Mouse (Mus musculus) kidney, postnatal 36 days (tissue): Measurements from ENCODE around the gene Gm17720.

Source experiments
- DNase-seq, 2 experiments: peaks; one replicate each; pipeline ENCODE4 v3.0.0; 2021 to 2022; ENCODE audit warnings: mixed read lengths in 2 of 2

Gene Gm17720

DNA sequence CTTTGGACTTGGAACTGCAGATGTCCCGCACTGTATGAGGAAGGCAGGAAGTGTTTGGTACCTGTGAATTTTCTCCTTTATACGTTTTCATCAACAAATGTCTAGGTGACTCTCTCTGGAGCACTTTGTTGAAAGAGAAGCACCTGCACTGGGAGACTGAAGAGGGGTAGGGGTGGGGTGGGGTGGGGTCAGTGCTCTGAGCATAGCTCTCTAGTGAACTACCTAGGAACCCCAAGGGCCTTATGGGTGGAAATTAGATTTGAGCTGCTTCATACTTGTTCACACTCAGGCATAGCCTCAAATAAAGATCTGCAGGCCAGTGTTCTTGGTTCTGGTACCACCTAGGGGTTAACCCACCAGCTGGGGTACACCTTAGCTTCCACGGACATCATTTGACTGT lies at the start of gene Gm17720:
TSS of gene Gm17720 (minus strand) at position 101 of the 400 bp plus-strand sequence.
- peak in 1 of 2 experiments; percentile 13 for DNase-seq

DNA sequence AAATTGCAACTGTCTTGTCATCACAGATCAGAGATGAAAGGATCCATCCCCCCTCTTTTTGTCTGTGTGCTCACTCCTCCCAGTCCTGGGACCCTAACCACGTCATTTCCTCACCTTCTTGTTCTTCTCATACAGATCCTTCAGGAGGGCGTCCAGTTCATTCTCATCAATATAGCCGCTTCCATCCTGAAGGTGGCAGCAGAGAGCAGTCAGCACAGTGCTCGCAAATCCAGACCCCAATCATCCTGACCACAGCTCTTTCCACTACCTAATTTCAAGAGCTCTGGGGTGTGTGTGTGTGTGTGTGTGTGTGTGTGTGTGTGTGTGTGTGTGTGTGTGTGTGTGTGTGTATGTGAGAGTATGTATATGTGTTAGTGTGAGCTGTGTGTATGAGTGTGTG lies 43.0 kb upstream of the Gm17720 start:
- DNase-seq, result peak; percentile 39 to 75

DNA sequence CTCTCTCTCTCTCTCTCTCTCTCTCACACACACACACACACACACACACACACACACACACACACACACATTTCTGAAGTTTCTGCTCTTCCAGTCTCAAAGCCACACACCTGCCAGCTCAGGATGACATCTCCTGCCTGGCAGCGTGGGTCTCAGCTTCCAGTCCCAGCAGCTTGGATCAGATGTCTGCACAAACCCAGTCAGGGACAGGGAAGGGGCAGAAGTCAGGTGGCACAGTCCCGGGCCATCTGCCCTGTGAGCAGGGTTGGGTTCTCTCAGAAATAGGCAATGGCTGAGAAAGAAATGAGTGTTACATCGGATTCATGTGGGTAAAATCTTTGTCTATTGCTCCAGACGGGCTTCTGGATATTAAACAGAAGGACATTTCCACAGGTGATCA lies 38.2 kb upstream of the Gm17720 start:
- no peak for DNase-seq

DNA sequence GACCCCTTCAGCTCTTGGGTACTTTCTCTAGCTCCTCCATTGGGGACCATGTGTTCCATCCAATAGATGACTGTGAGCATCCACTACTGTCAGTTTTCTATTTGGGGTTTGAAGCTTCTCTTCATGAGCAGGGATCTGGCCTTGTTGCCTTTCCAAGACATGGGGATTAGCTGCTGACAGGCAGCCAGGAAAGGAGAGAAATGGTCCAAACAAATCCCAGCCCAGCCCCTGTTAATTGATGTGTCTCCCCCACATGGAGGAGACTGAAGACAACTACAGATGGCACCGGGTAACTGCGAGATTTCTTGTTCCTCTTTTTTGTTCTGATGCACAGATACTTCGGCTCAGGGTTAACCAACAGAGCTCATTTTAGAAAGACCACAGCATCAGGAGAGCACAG lies 37.6 kb upstream of the Gm17720 start:
- DNase-seq, result no peak

DNA sequence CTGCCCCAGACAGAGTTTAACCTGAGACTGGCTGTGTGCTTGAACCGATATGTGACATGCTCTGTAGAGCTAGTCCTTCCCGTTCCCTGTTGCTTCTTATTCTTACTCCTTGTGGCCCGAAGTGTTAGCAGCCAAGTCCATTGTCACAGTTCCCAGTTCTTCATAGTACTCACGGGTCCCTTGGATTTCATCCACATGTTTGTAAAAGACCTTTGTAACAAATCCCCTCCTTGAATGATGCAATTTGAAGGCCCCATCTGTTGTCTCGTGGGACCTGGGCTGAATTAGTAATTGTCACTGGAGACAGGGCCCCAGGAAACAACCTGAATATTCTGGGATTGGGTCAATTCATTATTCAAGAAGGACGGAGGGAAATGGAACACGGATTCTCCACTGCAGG lies 33.0 kb upstream of the Gm17720 start:
- DNase-seq, result no peak

DNA sequence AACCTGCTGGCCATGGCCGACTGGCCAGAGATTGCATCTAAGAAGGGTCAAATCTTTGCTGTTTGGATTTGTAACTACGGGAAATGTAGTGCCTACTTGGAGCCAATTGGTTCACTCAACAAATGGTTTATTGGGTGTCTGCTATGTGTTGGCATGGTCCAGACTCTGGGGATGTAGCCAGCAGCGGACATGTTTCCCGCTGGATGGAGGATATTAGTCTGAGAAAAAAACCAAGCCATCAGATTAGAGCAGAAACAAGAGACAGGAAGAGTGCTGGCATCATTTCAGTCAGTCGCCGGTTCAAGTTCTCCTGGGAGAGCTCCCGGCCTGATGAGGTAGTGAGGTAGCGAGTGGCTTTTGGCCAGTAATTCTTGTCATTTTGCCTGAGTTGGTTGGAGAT lies 31.7 kb upstream of the Gm17720 start:
- no peak for DNase-seq

DNA sequence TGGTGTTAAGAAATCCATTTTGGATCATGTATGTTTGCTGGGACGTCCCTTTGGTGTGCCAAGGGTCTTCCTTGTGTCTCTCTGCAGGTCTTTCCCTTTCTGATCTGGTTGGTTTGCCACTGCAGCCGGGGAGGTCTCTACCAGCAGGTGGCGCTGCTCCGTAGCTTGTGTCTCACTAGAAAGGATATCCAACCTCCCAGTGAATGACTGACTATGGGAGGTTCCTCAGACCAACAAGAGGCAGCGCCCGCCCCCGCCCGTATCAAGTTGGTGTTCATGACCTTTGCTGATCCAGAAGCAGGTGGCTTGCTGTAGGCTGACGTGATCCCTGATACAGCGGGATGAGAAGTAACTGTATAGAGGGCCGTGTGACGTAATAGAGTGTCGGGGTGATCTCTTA lies 28.0 kb upstream of the Gm17720 start:
- peak; percentile 70 to 91 for DNase-seq

DNA sequence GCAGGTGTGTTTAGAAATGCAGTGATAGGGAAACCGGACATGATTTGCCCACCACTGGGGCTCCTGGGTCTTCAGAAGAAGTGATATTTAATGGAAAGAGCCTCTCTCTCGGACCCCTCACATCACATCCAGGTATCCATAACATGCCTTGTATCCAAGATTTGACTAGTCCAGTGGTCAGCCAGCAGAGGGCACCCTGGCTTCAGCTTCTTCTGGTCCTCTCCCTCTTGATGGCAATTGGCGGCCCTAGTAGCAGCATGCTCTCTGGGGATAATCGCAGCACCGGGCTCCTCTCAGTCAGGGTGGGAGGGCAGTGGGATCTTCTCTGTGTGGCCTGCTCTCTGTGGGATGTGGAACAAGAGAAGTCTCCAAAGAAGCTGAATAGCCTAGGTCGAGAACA lies 17.2 kb upstream of the Gm17720 start:
- peak; percentile 1 to 55 for DNase-seq

DNA sequence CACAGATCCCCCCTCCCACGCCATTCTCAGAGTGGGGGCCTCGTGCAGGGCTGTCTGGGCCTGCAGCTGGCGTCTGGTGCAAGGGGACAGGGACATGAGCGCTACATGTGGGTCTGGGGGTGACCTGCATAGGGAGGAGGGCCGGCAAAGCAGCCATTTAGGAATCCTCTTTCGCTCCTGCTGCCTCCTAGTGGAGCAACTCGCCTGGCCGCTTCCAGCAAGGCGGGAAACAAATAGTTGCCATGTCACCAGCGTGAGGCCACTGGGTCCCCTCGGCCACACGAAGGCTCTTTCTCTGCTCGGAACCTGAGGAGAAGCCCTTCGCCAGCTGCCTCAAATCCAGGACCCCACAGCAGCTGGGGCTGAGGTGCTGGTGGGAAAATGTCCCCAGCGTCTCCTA lies 877 bp downstream of the Gm17720 start:
- no peak for DNase-seq

DNA sequence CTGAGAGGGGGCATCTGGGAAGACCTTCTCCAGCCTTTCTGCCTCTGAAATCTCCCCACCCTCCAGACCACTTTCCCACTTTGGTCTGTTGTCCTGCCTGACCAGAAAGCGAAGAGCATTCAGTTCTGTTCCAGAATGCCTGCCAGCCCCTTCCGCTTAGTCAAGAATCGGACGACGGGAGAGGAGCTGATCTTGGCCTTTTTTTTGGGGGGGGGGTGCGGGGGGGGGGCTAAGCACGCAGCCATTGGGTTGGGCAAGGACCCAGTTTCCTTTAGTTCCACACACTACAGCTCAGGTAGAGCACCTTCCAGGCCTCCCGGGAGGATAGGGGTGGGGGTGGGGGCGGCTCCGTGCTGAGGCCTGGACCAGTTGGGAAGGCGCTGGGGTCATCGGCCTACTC lies 1.6 kb downstream of the Gm17720 start, which contains the start of gene Gm21964:
TSS of gene Gm21964 (plus strand) at position 301 of the 400 bp plus-strand sequence.
- DNase-seq, result no peak

DNA sequence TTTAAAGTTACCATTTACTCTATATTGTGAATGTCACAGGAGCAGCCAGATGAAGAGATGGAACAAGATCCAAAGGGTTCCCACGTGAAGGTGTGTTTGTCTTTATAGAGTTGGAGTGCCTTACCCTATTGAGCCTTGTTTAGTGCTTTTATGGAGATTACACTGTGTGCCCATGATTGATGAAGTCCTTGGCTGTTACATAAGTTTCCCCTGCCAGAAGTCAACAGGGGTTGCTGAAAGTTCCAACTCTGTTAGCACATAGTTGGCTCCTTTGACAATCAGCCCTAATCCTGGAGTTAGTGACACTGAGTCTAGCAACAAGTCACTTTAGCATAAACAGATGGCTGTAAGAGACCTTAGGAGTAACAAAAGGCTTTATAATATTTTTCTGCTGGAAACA lies 10.7 kb downstream of the Gm17720 start:
- DNase-seq, result no peak

DNA sequence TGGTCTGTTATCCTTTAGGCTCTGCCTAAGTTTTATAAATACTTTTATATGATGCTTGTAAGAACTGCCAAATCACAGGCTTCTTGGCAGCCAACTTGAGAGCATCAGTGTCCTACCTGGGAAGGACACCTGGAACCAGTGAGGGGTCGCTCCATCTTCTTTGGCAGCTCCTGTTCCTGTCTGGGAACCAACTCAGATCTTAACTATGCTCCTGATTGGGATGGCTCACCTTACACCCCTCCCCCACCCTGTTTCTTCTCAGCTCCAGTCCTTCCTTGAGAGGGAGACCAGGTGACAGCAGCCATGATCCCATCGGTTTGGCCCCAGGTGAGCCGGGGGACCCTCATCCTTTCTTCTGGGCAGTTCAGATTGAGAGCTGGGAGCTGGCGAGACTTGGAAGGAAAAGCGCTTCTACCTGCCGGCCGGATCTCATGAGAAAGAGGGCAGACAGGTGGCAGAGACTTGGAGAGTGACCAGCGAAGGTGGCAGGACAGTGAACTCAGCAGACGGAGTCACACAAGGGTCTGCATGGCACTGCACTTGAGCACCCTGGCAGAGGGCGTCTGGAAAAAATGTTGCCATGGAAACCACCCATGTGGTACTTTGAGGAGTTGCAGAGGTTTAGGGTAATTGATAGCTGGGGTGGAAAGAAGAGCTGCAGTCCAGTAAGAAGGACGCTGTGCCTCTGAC lies 20.0 kb downstream of the Gm17720 start:
- DNase-seq, result no peak

DNA sequence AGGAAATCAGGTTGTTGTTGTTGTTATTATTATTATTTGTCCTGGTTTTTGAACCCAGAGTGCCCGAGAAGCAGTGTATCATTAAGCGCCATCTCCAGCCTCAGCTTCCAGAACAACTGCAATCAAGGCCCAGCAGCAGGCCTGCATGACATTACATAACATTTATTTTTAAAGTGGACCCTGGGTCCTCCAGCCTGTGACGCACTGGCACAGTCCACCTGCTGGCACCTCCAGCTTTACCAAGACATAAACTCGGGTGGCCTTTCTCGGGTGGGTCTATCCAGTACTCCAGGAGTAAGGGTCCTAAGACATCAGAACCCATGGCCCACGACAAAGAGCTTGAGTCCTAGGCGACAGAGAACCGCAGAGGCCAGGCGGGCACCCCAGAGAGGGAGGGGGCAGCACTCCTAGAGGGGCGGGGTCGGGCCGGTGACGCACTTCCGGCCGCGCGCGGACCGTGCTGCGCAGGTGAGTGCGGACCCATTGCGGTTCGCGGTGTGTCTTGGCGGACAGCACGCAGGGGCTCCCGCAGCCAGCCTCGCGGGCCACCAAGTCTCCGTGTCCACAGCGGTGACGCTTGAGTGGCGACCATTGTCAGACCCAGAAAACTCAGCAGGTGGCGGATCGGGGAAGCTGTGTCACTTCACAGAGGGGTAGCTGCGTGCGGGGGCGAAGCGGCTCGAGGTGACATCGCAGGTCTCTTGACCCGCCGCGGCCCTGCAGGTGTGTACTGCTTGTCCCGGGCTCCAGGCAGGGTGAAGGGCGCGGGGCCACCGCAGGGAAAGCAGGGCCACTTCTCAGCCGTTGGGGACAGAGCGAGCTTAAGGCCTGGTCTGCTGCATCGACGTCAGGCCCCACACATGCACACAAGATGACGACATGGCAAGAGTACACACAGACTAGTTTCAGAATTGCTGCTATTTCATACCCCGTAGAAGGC lies 23.0 kb downstream of the Gm17720 start, which contains the start of gene Zfp612:
TSS of gene Zfp612 (plus strand) at position 465 of the 940 bp plus-strand sequence.
- DNase-seq, result peak; percentile 57 to 82

DNA sequence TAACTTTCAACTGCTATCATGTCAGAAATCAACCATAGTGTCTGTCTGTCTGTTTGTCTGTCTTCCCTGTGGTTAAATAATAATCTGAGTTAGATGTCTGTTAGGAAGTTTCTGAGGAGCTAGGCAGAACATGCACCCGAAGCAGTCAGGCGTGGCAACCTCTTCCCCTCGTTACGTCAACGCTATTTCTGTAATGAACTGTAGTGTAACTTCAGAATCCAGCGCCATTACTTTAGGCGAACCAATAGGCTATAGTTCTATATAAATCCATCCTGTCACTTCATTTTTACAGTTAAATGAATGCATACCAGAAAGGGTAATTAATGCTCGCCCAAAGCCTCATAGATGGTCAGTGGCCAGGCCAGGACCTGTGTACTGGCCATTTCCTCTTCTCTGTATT lies 28.1 kb downstream of the Gm17720 start:
- peak; percentile 8 to 23 for DNase-seq

DNA sequence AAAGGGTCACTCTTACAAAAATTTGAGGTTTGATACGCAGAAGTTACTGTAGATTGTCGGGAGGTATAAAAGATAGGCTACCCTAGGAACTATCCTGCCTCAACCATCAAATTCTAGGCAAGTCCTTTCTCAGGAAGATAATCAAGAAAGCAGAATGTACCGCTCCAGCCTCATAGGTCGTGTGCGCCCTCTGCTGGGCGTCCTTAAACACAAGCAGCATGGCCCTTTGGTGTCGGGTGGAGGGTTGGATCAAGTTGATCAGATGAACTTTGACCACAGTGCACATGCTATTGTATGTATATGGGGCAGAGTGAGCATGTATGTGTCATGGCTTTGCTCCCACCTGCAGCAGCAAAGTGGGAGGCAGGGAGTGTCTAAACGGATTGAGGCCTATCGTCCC lies 31.0 kb downstream of the Gm17720 start:
- DNase-seq, result peak; percentile 41 to 82

DNA sequence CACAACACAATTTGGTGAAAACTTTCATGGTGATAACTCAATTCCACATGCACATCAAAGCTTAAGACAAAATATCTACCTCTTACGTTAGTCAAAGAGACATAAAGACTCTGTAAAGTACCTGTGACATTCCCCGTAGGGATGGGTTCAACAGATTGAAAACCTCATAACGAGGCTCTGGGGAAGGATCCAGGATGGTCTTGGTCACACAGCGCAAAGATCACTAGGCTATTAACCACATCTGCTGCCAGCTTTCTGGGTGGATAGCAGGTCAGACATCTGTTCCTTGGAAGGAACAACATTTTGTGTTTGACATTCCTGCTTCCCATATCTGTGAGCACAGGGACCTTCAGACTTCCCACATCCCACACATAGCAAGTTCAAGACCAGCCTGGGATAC lies 32.8 kb downstream of the Gm17720 start:
- DNase-seq, result no peak

DNA sequence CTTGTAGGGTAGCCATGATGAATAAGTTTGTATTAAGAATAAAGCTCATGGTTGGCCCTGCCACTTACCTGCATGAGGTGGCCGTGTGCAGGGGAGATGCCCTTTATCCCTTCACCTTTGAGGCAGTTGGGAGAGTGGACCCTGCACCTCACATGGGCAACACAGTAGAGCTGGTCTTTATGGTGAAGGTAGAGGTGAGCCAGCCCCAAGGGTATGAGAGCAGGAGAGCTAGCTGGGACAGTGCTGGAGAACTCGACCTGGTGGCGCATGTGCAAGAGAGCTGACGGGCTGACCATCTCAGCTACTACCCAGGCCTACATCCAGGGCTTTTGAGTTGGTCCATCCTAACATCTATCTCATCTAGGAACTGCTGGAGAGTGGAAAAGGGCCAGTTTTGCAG lies 36.9 kb downstream of the Gm17720 start:
- no peak for DNase-seq

DNA sequence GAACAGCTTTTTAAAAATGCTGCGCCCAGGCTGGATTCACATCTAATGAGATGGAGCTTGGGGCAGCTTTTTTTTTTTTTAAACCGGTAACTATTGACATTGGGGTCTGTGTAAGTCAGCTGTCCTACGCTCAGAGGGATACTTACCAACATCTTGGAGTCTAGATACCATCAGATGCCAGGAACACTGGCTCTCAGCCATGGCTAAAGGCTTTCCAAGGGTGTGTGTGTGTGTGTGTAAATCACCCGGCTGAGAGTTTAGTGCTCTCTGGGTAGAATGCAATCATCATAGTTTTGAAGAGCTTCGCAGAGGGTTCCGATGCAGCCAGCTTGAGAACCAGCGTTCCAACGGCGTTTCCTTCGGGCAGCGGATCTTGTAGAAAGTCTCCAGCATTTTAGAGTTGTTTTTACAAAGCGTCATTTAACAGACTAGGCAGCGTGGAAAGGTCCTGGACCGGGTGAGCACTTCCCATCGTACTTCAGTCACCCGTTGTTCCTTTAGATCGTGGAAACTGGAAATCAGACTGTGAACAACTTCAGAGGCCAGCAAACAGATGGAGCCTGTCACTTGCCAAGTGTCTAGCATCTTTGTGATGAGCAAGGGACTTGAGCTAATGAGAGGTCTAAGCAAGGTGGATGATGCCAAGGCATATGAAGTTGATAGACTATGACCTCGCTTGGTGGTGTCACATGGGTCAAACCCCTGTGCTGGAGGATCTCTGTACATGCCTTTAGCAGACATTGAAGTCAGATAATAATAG lies 37.8 kb downstream of the Gm17720 start:
- DNase-seq, result no peak

DNA sequence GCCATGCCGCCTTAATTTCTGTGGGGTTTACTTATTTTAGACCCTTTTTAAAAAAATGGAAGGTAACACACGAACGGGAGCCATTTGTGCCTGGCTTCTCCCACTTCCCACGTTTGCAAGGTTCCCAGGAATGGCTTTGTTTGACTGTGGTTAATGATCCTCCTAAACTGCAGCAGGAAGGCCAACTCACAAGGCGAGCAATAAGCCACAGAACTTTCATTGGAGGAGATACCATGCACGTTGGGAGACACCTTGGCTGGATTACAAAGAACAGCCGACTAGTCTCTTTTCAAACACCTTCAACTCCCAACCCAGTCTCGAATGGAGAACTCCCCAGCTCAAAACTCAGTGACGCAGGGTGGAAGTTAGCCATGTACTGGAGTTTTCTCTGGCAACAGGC lies 38.4 kb downstream of the Gm17720 start:
- no peak for DNase-seq

DNA sequence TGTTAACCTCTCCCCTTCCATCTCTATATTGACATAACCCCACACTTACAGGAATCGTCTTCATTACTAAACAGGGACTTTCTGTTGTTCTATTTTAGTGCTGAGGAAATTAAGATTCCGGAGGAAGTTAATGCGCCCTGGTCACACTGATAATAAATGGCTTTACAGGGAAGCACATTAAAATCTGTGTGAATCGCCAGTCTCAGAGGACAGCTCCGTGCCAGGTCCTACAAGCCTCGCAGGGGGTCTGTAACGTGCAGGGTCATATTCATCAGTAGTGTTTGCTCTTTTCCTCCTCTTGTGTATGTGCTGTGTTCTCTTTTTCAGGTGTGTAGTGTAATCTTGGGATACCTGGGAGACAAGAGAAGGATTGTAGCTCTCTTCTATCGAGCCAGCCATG lies 44.3 kb downstream of the Gm17720 start:
- no peak for DNase-seq

DNA sequence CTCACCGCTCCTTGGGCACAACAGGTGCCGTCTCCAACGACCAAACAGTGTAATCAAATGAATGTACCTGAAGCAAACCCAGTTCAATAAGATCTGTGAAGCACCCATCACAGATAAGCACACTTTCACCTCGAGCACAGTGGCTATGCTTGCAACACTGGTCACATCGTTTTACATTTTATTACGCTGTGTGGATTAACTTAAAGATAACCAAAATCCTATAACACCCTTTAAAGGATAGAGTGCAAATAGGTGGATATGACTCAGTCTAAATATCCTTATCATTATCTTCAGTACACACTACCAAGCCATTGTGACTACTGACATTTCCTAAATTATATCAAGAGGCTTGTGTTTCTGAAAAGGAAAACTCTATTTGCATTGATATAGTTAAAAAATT lies 51.3 kb downstream of the Gm17720 start:
- no peak for DNase-seq

DNA sequence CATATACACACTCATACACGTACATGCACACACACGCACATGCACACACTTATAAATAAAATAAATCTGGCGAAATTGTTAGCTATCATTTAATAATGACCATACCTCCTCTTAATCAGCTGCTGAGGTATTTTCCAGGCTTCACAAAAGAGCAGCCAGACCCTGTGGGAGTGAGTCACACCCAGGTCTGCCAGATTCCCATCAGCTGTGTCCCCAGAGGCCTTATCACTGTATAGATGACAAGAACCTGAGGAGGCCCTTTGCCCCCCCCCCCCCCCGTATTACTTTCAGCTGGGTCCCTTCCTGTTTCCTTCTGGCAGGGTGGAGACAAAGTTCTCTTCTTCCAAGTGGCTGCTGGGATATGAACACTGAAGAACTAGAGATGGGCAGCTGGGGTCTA lies 62.0 kb downstream of the Gm17720 start:
- DNase-seq, result no peak

DNA sequence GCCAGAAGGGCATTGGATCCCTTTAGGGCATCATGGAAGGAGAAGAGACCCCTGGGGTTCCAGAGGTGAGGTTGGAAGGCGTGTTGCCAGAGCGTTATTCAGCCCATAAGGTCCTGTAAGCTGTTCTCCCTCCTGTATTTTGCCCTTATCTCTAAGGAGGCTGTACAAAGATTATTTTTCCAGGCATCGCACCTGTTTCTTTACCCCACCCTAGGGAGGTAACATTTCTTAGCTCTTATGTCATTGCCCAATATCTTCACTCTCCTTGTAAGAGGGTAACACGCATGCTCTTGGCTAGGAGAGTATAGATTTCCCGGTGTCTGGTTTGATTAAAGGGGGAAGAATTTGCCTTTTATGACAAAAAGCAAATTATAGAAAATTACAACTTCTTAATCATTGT lies 62.9 kb downstream of the Gm17720 start, which contains the start of gene Chst4:
TSS of gene Chst4 (minus strand) at position 82 of the 400 bp plus-strand sequence.
- no peak for DNase-seq
